Mouse (Mus musculus): ENCODE data around the gene Dtx4. TPM values are rescaled to one million over a fixed set of nuclear protein-coding genes. Genes with fewer than 3 reads are reported as not detected.

Dtx4 gene
- polyA plus RNA-seq, 1 experiment from 2014 or later = 2.5 TPM

DNA sequence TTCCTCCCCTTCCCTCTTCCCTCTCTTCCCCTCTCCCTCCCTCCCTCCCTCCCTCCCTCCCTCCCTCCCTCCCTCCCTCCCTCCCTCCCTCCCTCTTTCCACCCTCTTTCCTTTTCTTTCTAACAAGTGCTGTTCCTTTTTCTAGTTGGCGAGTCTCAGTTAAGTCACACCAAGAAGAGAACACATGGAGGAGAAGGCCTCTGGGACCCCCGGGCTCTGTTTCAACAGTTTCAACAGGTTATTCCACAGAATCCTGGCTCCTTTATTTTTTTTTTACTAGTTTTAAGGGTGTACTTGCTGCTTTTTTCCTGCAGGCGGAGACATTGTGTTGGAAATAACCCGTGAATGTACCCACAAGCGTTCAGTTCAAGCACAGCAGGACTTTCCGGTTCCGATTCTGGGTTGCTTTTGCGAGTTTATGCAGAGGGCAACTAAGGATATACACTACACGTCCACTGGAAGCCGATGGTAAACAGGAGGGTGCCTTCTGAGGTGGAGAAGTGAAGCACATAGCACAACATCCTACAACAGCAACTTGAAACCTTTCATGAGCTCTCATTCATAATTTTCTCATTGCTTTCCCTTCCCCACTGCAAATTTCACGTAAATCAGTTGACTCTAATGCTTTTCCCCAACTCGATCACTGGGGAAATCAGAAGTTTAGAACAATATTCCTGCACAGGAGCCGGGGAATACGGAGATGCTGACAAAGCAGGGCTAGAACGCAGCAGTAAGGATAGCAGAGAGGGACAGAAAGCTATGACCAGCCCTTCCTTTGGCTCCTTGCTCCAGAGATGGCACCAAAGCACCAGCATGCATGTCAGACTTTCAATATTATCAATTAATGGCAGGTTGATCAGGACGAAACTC, 16.7 kb upstream of the Dtx4 start:
- 0 out of 2 replicates have a peak, but pooled peaks have one; percentile 39 for ATAC-seq (replicated peaks; ENCODE audit: insufficient number of reproducible peaks, insufficient read depth, low FRiP score, low read depth)
- no peaks in the 10 kb centered on the region for H3K4me1 ChIP-seq (replicated peaks)
- H3K36me3 ChIP-seq = no peaks in the 10 kb centered on the region
- peak overlapping the region; percentile 66 for H3K4me2 ChIP-seq
- H3K9me3 ChIP-seq (replicated peaks) = no peaks in the 10 kb centered on the region
- 3% methylated on average over 16 of the region's 16 CpGs for WGBS
- H3K27me3 ChIP-seq = peaks cover 3% of the 10 kb centered on the region
- peak overlapping the region; percentile 59 for H3K9ac ChIP-seq
- H3K4me3 ChIP-seq = peak overlapping the region; percentile 51
- H3K27ac ChIP-seq = no peak overlapping the region

DNA sequence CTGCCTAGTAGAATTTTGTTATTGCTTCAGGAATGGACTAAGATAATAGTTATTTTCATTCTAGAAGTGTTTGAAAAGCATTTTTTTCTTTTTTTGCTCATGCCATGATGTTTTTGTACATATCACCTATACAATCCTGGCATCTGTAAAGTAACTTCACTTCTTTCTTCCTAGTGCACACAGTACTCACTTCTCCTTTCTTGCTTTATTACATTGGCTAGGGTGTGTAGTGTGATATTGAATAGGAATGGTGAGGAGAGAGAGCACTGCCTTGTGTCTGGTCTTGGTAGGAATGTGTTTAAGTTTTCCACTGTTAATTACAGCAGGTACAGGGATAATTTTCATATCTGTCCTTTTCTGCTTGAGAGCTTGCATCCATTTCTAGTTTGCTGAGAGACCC, 13.4 kb upstream of the Dtx4 start:
- Histone ChIP-seq H3K27ac (no peak overlapping the region), H3K9me3 (replicated peaks) (no peaks in the 10 kb centered on the region), H3K4me2 (no peak overlapping the region), H3K27me3 (peaks cover 5% of the 10 kb centered on the region), H3K9ac (no peak overlapping the region), H3K4me3 (no peak overlapping the region), H3K36me3 (no peaks in the 10 kb centered on the region), H3K4me1 (replicated peaks) (no peaks in the 10 kb centered on the region)
- no peak for ATAC-seq (replicated peaks; ENCODE audit: insufficient number of reproducible peaks, insufficient read depth, low FRiP score, low read depth)

DNA sequence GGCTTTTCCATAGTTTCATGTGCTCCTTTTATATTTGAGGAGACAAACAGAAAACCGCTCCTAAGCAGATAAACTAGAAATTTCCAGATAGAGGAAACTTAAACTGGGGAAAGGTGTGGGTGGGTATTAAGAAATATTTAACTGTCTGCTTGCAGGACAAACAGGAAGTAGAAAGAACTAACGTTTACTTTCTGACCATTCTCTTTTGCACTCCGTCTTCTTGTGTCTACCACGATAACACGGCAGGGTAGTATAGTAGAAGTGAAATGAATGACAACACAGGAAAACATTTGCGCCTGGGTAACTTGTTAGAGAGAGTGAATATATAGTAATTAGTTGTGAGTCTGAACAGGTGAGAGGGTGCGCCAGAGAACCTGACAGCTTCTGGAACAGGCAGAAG, 1.5 kb upstream of the Dtx4 start:
- no peak overlapping the region for H3K4me3 ChIP-seq
- H3K9me3 ChIP-seq (replicated peaks) = no peaks in the 10 kb centered on the region
- H3K27ac ChIP-seq = no peak overlapping the region
- H3K9ac ChIP-seq = no peak overlapping the region
- no peaks in the 10 kb centered on the region for H3K36me3 ChIP-seq
- ATAC-seq (replicated peaks; ENCODE audit: insufficient number of reproducible peaks, insufficient read depth, low FRiP score, low read depth) = no peak
- WGBS = 77% methylated on average over 7 of the region's 7 CpGs
- H3K4me2 ChIP-seq = no peak overlapping the region
- H3K4me1 ChIP-seq (replicated peaks) = peaks cover 12% of the 10 kb centered on the region
- peaks cover 22% of the 10 kb centered on the region for H3K27me3 ChIP-seq

DNA sequence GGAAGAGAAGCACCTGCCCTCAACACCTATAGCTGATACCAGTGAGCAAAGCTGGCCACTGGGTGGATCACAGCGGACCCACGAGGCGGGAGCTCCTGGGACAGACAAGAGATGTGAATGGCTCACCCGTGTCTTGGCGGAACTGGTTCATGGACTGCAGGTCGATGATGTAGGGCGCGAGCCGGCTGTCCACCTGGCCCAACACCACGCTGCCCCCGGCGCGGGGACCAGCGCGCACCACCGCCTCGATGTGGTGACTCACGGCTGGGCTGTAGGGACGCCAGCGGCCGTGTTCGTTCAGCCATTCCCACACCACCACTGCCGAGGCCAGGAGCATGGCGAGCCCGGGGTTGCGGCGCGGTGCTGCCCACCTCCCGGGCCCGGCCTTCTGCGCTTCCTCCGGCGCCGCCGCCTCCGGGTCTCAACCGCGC, 358 bp downstream of the Dtx4 start:
- Histone ChIP-seq H3K4me2 (peak overlapping the region; percentile 100), H3K9me3 (replicated peaks) (no peaks in the 10 kb centered on the region), H3K27me3 (peaks cover 22% of the 10 kb centered on the region), H3K9ac (peak overlapping the region; percentile 80), H3K4me3 (peak overlapping the region; percentile 82), H3K27ac (peak overlapping the region; percentile 81), H3K36me3 (no peaks in the 10 kb centered on the region), H3K4me1 (replicated peaks) (peaks cover 12% of the 10 kb centered on the region)
- WGBS = 1% methylated on average over 32 of the region's 38 CpGs
- peak; percentile 47 for ATAC-seq (replicated peaks; ENCODE audit: insufficient number of reproducible peaks, insufficient read depth, low FRiP score, low read depth)

DNA sequence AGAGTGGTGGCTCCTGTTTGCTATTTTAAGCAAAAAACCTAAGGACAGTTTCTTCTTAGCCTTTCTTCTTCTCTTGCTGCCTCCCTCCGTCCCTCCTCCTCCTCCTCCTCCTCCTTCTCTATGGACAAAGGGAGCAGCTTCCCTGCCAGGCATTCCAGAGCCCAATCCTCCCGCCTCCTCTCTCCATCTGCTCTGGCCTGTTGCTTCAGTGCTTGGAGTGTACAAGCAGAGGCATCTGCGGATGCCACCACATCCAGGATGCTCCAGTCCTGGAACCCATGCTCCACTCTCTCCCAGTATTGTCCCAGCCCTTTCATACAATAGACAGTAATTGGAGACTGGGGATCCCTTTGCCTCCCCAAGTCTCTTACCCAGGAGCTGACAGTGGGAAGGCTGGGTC, 1.1 kb downstream of the Dtx4 start:
- no peaks in the 10 kb centered on the region for H3K9me3 ChIP-seq (replicated peaks)
- no peak overlapping the region for H3K27ac ChIP-seq
- H3K4me2 ChIP-seq = peak overlapping the region; percentile 100
- H3K4me1 ChIP-seq (replicated peaks) = peaks cover 12% of the 10 kb centered on the region
- no peak overlapping the region for H3K9ac ChIP-seq
- H3K36me3 ChIP-seq = no peaks in the 10 kb centered on the region
- ATAC-seq (replicated peaks; ENCODE audit: insufficient number of reproducible peaks, insufficient read depth, low FRiP score, low read depth) = no peak
- H3K4me3 ChIP-seq = peak overlapping the region; percentile 82
- peaks cover 22% of the 10 kb centered on the region for H3K27me3 ChIP-seq
- 14% methylated on average over 3 of the region's 3 CpGs for WGBS

DNA sequence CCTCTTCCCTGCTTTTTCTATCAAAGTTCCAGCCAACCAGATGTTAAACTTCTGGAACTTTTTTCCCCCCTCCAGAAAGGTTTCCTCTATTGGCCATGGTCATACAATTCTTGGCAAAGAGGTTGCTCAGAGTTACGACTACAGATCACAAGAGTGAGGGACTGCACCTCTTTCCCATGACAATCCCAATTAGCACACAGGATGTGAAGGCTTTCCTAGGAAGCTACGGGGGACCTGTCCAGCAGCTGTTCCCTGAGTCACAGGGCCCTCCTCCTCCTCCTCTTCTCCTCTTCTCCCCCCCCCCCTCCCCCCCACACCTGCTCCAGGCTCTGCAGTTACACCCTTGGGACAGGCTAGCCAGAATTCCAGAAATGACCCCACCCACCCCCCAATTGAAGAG, 1.8 kb downstream of the Dtx4 start:
- no peaks in the 10 kb centered on the region for H3K9me3 ChIP-seq (replicated peaks)
- H3K4me1 ChIP-seq (replicated peaks) = peaks cover 12% of the 10 kb centered on the region
- no peak overlapping the region for H3K9ac ChIP-seq
- peaks cover 22% of the 10 kb centered on the region for H3K27me3 ChIP-seq
- WGBS = 35% methylated on average over 2 of the region's 2 CpGs
- no peaks in the 10 kb centered on the region for H3K36me3 ChIP-seq
- H3K27ac ChIP-seq = no peak overlapping the region
- no peak overlapping the region; the same call in 1 of the 2 replicates for H3K4me2 ChIP-seq
- ATAC-seq (replicated peaks; ENCODE audit: insufficient number of reproducible peaks, insufficient read depth, low FRiP score, low read depth) = no peak
- peak overlapping the region; percentile 82; the same call in 1 of the 2 replicates for H3K4me3 ChIP-seq

DNA sequence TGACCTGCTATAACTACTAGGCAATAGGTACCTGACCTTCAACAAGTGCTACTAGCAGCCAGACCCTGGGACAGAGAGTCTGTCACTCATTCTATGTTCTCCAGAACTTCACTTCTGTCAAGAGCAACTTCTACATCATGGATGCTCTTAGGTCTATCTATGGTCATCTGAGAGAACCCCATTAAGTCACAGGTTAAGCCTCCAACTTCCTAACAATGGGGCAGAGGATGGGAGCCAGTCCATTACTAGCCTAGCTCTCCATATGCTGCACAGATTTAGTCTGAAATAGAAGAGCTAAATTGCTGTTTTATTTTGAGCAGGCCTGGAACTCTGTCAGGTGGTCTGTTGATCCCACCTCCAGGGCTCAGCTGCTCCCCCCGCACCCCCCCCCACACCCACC, 2.3 kb downstream of the Dtx4 start:
- Histone ChIP-seq H3K4me3 (no peak overlapping the region), H3K36me3 (no peaks in the 10 kb centered on the region), H3K9me3 (replicated peaks) (no peaks in the 10 kb centered on the region), H3K4me1 (replicated peaks) (peaks cover 12% of the 10 kb centered on the region), H3K9ac (no peak overlapping the region), H3K4me2 (no peak overlapping the region), H3K27me3 (peaks cover 22% of the 10 kb centered on the region), H3K27ac (no peak overlapping the region)
- no peak for ATAC-seq (replicated peaks; ENCODE audit: insufficient number of reproducible peaks, insufficient read depth, low FRiP score, low read depth)
- WGBS = 86% methylated on average over 1 of the region's 1 CpGs

DNA sequence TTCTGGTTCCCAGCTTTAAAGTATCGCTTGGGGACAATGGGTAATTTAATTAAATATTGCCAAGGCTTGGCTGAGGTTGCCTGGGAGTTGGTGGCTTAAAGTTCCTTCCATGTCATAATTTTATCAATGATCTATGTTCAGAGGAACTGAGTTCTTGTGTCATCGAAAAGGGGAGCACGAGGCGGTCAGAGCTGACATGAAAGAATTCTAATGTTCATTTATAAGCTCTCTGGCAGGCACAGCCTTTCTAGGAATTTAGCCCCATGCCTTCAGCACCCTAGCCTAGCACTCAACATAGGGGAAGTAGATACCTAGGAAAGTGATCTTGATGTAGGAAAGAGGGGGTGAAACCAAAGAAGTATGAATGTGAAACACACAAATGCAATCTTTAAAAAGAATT, 2.9 kb downstream of the Dtx4 start:
- ATAC-seq (replicated peaks; ENCODE audit: insufficient number of reproducible peaks, insufficient read depth, low FRiP score, low read depth) = no peak
- H3K27ac ChIP-seq = no peak overlapping the region
- 78% methylated on average over 4 of the region's 4 CpGs for WGBS
- H3K9ac ChIP-seq = no peak overlapping the region
- H3K4me3 ChIP-seq = no peak overlapping the region
- H3K36me3 ChIP-seq = no peaks in the 10 kb centered on the region
- H3K4me2 ChIP-seq = no peak overlapping the region
- no peaks in the 10 kb centered on the region for H3K9me3 ChIP-seq (replicated peaks)
- peaks cover 22% of the 10 kb centered on the region for H3K27me3 ChIP-seq
- peaks cover 12% of the 10 kb centered on the region for H3K4me1 ChIP-seq (replicated peaks)

DNA sequence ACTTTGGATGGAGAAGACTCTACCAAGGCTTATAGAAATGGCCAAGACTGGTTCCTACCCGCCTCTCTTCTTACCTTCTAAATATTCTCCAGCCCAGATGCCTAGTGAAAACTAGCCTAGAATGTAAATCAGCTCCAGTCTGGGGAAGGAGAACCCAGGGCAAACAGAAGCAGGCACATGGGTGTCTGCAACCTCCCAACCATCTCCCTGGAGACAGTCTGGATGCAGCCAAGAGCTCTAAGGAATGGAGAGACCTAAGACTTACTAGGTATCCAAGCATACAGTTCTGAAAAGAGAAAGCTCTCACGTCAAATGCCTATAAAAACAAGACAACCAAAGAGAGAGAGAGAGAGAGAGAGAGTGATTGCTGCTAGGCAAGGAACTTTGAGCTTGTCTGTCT, 3.3 kb downstream of the Dtx4 start:
- WGBS = 65% methylated on average over 2 of the region's 2 CpGs
- no peak for ATAC-seq (replicated peaks; ENCODE audit: insufficient number of reproducible peaks, insufficient read depth, low FRiP score, low read depth)
- Histone ChIP-seq H3K4me1 (replicated peaks) (peaks cover 12% of the 10 kb centered on the region), H3K4me3 (no peak overlapping the region), H3K27me3 (peaks cover 22% of the 10 kb centered on the region), H3K9ac (no peak overlapping the region), H3K9me3 (replicated peaks) (no peaks in the 10 kb centered on the region), H3K4me2 (no peak overlapping the region), H3K36me3 (no peaks in the 10 kb centered on the region), H3K27ac (no peak overlapping the region)

DNA sequence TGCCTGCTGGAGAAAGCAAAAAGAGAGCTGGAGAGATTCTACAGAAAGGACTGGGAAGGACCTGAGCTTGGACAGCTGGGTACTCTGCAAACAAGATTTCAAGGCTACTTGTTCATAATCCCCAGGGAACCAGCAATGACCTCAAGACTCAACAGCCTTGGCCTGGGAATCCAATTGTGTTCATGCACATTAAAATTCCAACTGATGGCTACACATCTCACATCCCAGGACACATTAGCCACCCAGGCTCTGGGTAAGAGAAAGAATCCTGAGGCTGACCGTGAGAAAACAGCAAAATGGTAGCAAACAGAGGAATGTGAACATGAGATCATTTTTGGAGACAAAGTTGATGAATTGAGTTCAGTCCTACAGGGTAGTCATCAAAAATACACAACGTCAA, 5.0 kb downstream of the Dtx4 start:
- Histone ChIP-seq H3K9ac (no peak overlapping the region), H3K27me3 (peaks cover 22% of the 10 kb centered on the region), H3K9me3 (replicated peaks) (no peaks in the 10 kb centered on the region), H3K4me2 (no peak overlapping the region), H3K36me3 (no peaks in the 10 kb centered on the region), H3K4me3 (no peak overlapping the region), H3K4me1 (replicated peaks) (peaks cover 12% of the 10 kb centered on the region), H3K27ac (no peak overlapping the region)
- ATAC-seq (replicated peaks; ENCODE audit: insufficient number of reproducible peaks, insufficient read depth, low FRiP score, low read depth) = no peak
- 81% methylated on average over 2 of the region's 2 CpGs for WGBS

DNA sequence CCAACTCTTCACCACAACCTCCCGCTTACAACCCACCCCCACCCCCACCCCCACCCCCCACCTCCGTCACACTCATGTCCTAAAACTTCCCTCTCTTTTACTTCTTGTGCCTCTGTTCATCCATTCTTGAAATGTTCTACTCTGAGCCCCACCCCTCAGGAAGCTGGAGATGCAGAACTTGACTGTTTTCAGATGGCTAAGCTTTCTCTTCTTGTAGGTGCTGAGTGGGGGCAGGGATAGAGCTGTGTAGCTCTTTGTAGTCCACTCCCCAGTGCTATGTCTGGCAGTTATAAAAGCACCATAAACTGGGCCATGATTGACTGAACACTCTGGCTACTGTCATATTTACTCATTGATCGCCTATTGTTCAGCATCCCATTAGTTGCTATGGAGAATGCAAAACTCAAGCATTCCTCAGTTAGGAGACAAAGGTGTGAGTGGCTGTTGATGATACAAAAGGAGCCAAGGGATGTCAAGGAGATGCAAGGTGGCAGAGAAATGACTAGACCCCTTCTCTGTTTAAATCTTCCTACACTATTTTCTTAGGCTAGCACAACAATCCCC, 6.2 kb downstream of the Dtx4 start:
- 75% methylated on average over 3 of the region's 3 CpGs for WGBS
- H3K4me2 ChIP-seq = no peak overlapping the region
- no peaks in the 10 kb centered on the region for H3K36me3 ChIP-seq

DNA sequence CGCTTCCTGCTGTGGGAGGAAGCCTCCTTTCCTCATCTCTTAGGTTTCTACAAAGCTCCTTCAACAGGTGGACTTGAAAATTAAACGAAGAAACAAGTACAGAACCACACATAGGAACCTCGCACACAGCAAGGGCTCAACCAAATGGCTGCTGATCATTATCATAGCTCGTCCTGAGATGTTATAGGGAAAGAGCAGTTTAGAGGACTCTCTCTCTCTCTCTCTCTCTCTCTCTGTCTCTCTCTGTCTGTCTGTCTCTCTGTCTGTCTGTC, 7.1 kb downstream of the Dtx4 start:
- Histone ChIP-seq H3K4me3 (no peak overlapping the region), H3K27me3 (peaks cover 5% of the 10 kb centered on the region; the same call in 1 of the 2 replicates), H3K9ac (no peak overlapping the region), H3K9me3 (replicated peaks) (no peaks in the 10 kb centered on the region), H3K27ac (no peak overlapping the region), H3K36me3 (no peaks in the 10 kb centered on the region), H3K4me2 (no peak overlapping the region), H3K4me1 (replicated peaks) (no peaks in the 10 kb centered on the region)
- ATAC-seq (replicated peaks; ENCODE audit: insufficient number of reproducible peaks, insufficient read depth, low FRiP score, low read depth) = no peak
- WGBS = 73% methylated on average over 4 of the region's 4 CpGs

More for the DNA sequence above, 6.2 kb downstream of the Dtx4 start:
- no peak for ATAC-seq (replicated peaks; ENCODE audit: insufficient number of reproducible peaks, insufficient read depth, low FRiP score, low read depth)
- H3K27me3 ChIP-seq = peaks cover 12% of the 10 kb centered on the region
- no peak overlapping the region for H3K27ac ChIP-seq
- H3K4me3 ChIP-seq = no peak overlapping the region
- H3K9ac ChIP-seq = no peak overlapping the region
- H3K4me1 ChIP-seq (replicated peaks) = peaks cover under 1% of the 10 kb centered on the region; the same call in 1 of the 2 replicates
- no peaks in the 10 kb centered on the region for H3K9me3 ChIP-seq (replicated peaks)

Measured in heart, embryonic 15.5 days (tissue).